Mouse (Mus musculus) hindbrain, embryonic 12.5 days (tissue): ENCODE measurements around the gene Pcolce. TPM values are rescaled to one million over a fixed set of nuclear protein-coding genes. Genes with fewer than 3 reads are reported as not detected.
"Not testable (repeated sequence)": the region's sequence is repeated elsewhere in the genome, so short reads cannot be mapped to it uniquely, and the experiment has no call there.

ENCODE experiments used
- ATAC-seq: fragments of 200-750 bp; cut with Nextera tagmentation; 2 replicates; pipeline ENCODE4 v1.8.0; 2017; ENCODE audit warnings: moderate TSS enrichment; ENCODE audit not compliant: low FRiP score
- H3K27ac ChIP-seq: fragments of 300-500 bp; sonication (generic); 2 replicates; pipeline ENCODE4 v1.5.1; 2016; ENCODE audit warnings: mild to moderate bottlenecking
- H3K27me3 ChIP-seq: fragments of 300-500 bp; sonication (generic); 2 replicates; pipeline ENCODE4 v1.6.1; 2016; ENCODE audit warnings: mild to moderate bottlenecking
- H3K36me3 ChIP-seq: fragments of 300-500 bp; sonication (generic); 2 replicates; pipeline ENCODE4 v1.6.1; 2016; ENCODE audit warnings: mild to moderate bottlenecking
- H3K4me1 ChIP-seq: fragments of 300-500 bp; sonication (generic); 2 replicates; pipeline ENCODE4 v1.6.1; 2016
- H3K4me2 ChIP-seq: fragments of 300-500 bp; sonication (generic); replicated peaks from 2 replicates; pipeline ENCODE4 v1.6.1; 2016; ENCODE audit warnings: mild to moderate bottlenecking
- H3K4me3 ChIP-seq: fragments of 300-500 bp; sonication (generic); 2 replicates; pipeline ENCODE4 v1.5.1; 2016; ENCODE audit warnings: mild to moderate bottlenecking
- H3K9ac ChIP-seq: fragments of 300-500 bp; sonication (generic); 2 replicates; pipeline ENCODE4 v1.6.1; 2016; ENCODE audit warnings: mild to moderate bottlenecking, moderate library complexity
- H3K9me3 ChIP-seq: fragments of 300-500 bp; sonication (generic); replicated peaks from 2 replicates; pipeline ENCODE4 v1.6.1; 2016; ENCODE audit warnings: mild to moderate bottlenecking
- WGBS: fragments of 180-500 bp; shearing (Covaris S2); methylation state at CpG from one replicate; pipeline ENCODE4 v1.1.7; 2016; 5-methylcytosine and 5-hydroxymethylcytosine counted together
- polyA plus RNA-seq: library from polyadenylated mRNA; unstranded; fragments of >200 nt; fragmentation: Nextera tagmentation; extraction: Ambion mirVana; gene quantifications from 2 replicates; pipeline ENCODE4 v1.2.1, GENCODE M21; 2016

Pcolce gene
- polyA plus RNA-seq, 1 experiment from 2014 or later = 66.6 TPM

DNA sequence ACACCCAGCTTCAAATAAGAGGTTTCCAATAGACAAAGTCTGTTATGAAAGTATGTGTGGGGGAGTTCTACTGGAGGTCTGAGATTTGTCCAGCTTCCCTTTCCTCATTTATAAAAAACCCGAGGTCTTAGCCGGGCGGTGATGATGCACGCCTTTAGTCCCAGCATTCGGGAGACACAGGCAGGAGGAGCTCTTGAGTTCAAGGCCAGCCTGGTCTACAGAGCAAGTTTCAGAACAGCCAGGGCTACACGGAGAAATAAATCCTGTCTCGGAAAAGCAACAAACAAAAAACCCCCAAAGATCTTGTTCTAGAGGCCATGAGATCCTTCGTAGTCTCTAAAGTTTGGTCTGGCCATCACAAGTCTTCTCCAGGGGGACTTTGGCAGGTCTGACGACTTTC lies 14.4 kb upstream of the Pcolce start:
- Histone ChIP-seq H3K36me3 (no peaks in the 10 kb centered on the region), H3K4me1 (peaks cover 38% of the 10 kb centered on the region), H3K27ac (peak overlapping the region; percentile 87), H3K27me3 (no peaks in the 10 kb centered on the region), H3K4me3 (peak overlapping the region; percentile 67), H3K9ac (peak overlapping the region; percentile 65), H3K9me3 (no peaks in the 10 kb centered on the region), H3K4me2 (peak overlapping the region; percentile 62)
- ATAC-seq = no peak
- WGBS = 7% methylated on average over 9 of the region's 9 CpGs

DNA sequence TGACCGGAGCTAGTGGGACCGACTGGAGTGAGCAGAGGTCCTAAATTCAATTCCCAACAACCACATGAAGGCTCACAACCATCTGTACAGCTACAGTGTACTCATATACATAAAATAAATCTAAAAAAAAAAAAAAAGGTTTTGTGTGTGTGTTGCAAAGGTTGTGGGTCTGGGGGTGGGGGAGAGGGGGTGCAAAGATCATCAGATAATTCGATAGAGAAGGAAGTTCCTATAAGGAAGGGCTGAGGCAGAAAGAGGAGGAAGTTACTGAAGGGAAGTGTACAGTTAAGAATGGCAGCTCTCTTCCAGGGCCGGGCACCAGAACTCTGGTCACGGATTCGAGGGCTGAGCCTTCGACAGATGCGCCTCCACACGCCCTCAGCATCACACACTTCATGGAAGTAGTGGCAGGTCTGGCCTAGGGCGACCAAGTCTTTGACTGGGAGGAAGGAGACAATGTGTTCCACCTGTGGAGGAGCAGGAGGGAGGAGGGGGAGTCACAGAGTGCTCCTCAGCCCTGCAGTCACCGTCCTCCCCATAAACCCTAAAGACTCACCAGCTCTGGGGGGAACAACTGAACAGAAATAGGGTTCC lies 10.4 kb upstream of the Pcolce start:
- no peak overlapping the region for H3K27ac ChIP-seq
- H3K36me3 ChIP-seq = no peaks in the 10 kb centered on the region
- no peaks in the 10 kb centered on the region for H3K27me3 ChIP-seq
- H3K9me3 ChIP-seq = no peaks in the 10 kb centered on the region
- WGBS = 82% methylated on average over 11 of the region's 11 CpGs
- H3K9ac ChIP-seq = no peak overlapping the region
- peaks cover 4% of the 10 kb centered on the region for H3K4me1 ChIP-seq
- ATAC-seq = no peak
- no peak overlapping the region for H3K4me3 ChIP-seq
- no peak overlapping the region for H3K4me2 ChIP-seq

DNA sequence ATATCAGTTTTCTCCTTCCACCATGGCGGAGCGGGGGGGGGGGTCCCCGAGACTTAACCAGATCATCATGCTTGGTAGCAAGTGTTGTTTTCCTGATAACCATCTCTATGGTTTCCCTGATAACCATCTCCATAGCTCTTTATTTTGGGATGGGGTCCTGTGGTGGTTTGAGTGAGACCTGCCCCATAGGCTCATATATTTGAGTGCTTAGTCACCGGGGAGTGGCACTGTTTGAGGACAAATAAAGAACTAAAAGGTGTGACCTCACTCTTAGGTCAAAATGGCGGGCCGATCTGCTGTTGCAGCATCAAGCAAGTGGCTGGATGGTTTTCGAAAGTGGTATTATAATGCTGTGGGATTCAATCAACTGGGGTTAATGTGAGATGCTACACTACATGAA lies 1.8 kb upstream of the Pcolce start:
- WGBS = 95% methylated on average over 7 of the region's 7 CpGs
- no peaks in the 10 kb centered on the region for H3K9me3 ChIP-seq
- H3K27me3 ChIP-seq = no peaks in the 10 kb centered on the region
- peaks cover 27% of the 10 kb centered on the region for H3K4me1 ChIP-seq
- H3K27ac ChIP-seq = no peak overlapping the region
- ATAC-seq = no peak
- H3K4me3 ChIP-seq = no peak overlapping the region
- no peak overlapping the region for H3K4me2 ChIP-seq
- H3K9ac ChIP-seq = no peak overlapping the region
- H3K36me3 ChIP-seq = no peaks in the 10 kb centered on the region

DNA sequence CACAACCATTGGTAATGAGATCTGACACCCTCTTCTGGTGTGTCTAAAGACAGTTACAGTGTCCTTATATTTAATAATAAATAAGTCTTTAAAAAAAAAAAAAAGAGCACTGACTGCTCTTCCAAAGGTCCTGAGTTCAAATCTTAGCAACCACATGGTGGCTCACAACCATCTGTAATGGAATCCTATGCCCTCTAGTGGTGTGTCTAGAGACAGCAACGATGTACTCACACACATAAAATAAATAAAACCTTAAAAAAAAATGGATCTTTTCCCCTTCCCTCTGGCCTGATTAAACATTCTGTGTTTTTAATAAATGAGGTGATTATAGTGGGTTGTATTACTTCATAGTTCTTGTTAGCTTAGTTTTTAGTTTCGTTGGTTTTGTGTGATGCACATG lies 1.3 kb upstream of the Pcolce start:
- not testable (repeated sequence) for ATAC-seq, H3K27me3 ChIP-seq, H3K36me3 ChIP-seq, H3K4me3 ChIP-seq, H3K9me3 ChIP-seq, H3K4me2 ChIP-seq, H3K9ac ChIP-seq, H3K27ac ChIP-seq
- H3K4me1 ChIP-seq = peaks cover 28% of the 10 kb centered on the region
- WGBS = 88% methylated on average over 2 of the region's 2 CpGs

DNA sequence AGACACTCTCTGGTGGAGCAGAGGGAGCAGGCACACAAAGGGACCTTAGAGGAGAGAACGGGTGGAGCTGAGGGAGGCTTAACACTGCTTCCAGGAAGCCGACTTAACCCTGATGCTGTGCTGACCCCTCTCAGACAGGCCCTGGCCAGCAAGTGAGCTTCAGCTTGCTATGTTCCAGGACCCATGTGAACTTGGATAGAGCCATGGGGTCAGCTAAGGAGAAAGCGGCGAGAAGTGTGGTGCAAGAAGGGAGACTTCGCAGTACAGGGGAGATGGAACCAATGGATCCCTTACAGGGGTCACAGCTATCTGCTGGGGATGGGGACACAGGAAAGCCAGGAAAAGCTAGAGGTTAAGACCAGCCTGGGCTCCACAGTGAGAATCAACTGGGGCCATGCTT lies 508 bp downstream of the Pcolce start:
- H3K4me1 ChIP-seq = peaks cover 38% of the 10 kb centered on the region
- H3K4me2 ChIP-seq = no peak overlapping the region
- no peak overlapping the region; the same call in 1 of the 2 replicates for H3K9ac ChIP-seq
- no peaks in the 10 kb centered on the region for H3K9me3 ChIP-seq
- no peaks in the 10 kb centered on the region for H3K36me3 ChIP-seq
- WGBS = 60% methylated on average over 5 of the region's 5 CpGs
- ATAC-seq = no peak
- H3K27me3 ChIP-seq = peaks cover 10% of the 10 kb centered on the region
- no peak overlapping the region for H3K4me3 ChIP-seq
- H3K27ac ChIP-seq = no peak overlapping the region

DNA sequence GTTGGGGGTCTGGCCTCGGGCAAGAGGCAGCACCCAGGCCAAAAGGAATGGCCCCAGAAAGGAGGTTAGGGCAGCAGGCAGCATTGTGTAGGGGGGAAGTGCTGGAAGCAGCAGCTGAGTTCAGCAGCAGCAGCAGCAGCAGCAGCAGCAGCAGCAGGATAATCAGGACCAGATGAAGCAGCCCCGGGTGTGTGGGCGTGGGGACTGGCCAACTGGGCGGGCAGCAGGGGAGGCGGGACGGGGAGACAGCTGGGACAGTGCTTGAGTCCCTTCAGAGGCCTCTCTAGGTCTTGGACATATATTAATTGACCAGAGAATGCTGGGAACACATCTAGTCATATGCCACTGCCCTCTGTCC lies 2.4 kb downstream of the Pcolce start:
- peaks cover 42% of the 10 kb centered on the region for H3K4me1 ChIP-seq
- 0 out of 2 replicates have a peak overlapping the region, but pooled peaks have one; percentile 23 for H3K9ac ChIP-seq
- 17% methylated on average over 6 of the region's 6 CpGs for WGBS
- H3K27me3 ChIP-seq = peaks cover 23% of the 10 kb centered on the region
- H3K4me3 ChIP-seq = peak overlapping the region; percentile 18; the same call in 1 of the 2 replicates
- no peaks in the 10 kb centered on the region for H3K9me3 ChIP-seq
- H3K36me3 ChIP-seq = no peaks in the 10 kb centered on the region
- ATAC-seq = peak; percentile 35
- peak overlapping the region; percentile 38 for H3K4me2 ChIP-seq
- peak overlapping the region; percentile 86 for H3K27ac ChIP-seq

DNA sequence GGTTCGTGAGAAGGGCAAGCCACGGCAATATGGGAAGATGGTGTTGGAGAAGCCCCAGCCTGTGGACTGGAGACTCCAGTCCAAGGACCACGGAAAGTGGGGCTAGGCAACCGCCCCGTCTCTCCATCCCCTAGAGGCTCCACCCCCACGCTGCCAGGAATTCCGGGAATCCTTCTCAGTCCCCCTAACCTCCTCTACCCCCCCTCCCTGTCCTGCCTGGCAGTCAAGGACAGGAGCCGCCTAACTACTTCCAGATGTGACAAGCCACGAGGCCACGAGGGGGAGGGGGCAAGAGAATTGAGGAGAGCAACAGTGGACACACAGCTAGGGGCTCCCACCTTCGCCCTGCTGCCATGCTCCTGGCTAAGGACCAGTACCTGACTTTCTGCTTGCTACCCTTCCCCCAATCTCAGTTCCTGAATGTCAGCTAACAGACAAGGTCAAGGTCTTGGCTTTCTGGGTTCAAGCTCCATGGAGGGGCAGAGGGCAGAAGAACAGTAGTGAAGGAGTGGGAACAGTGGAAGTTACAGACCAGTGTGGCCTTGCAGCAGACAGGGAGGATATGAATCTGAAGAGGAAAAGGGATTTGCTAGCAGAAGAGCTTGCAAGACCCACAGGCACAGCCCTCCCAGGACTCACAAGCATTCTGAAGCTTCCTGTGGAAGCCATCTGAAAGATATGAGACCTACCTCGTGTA lies 2.9 kb downstream of the Pcolce start:
- Histone ChIP-seq H3K27me3 (peaks cover 23% of the 10 kb centered on the region), H3K36me3 (no peaks in the 10 kb centered on the region), H3K9ac (peak overlapping the region; percentile 23; the same call in 1 of the 2 replicates), H3K9me3 (no peaks in the 10 kb centered on the region), H3K4me1 (peaks cover 42% of the 10 kb centered on the region), H3K27ac (peak overlapping the region; percentile 86), H3K4me2 (peak overlapping the region; percentile 38), H3K4me3 (peak overlapping the region; percentile 18; the same call in 1 of the 2 replicates)
- ATAC-seq = no peak
- WGBS = 12% methylated on average over 12 of the region's 12 CpGs

DNA sequence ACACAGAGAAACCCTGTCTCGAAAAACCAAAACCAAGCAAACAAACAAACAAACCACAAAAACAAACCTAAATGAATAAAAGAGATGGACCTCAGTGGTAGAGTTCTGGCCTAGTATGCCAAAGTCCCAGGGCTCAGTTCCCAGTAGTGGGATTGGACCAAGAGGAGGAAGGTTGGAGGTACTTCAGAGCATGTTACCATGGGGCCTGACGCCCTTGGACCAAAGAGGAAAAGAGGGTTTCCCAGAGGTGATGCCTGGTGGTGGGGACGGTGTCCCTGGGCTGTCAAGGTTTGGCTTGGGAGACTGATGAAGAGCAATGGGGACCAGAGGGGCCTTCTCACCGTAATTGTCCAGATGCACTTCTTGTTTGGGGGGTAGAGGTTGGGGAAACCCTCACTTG lies 3.5 kb downstream of the Pcolce start:
- Histone ChIP-seq H3K4me1 (peaks cover 42% of the 10 kb centered on the region), H3K9me3 (no peaks in the 10 kb centered on the region), H3K4me3 (peak overlapping the region; percentile 18; the same call in 1 of the 2 replicates), H3K27ac (peak overlapping the region; percentile 86; the same call in 1 of the 2 replicates), H3K4me2 (peak overlapping the region; percentile 38), H3K9ac (peak overlapping the region; percentile 1; the same call in 1 of the 2 replicates), H3K27me3 (peaks cover 23% of the 10 kb centered on the region), H3K36me3 (no peaks in the 10 kb centered on the region)
- no peak for ATAC-seq
- 60% methylated on average over 4 of the region's 4 CpGs for WGBS

DNA sequence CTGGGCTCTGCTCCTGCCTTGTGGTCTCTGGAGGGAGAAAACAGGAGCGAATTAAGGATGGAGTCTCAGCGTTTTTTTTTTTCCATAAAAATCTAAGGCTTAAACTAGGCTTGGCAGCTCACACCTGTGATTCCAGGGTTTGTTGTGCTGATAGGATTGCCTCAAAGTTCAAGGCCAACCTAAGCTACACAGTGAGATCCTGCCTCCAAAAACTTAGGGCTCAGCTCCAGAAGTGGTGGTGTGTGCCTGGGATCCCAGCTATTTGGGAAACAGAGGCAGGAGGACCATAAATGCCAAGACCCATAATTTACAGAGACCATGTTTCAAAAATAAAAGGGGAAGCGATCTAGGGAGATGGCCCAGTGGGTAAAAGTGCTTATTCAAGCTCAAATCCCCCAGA lies 4.3 kb downstream of the Pcolce start:
- peaks cover 42% of the 10 kb centered on the region for H3K4me1 ChIP-seq
- H3K4me3 ChIP-seq = no peak overlapping the region
- ATAC-seq = no peak
- peak overlapping the region; percentile 41; the same call in 1 of the 2 replicates for H3K4me2 ChIP-seq
- H3K27ac ChIP-seq = no peak overlapping the region
- H3K9me3 ChIP-seq = no peaks in the 10 kb centered on the region
- H3K27me3 ChIP-seq = peaks cover 23% of the 10 kb centered on the region
- H3K36me3 ChIP-seq = no peaks in the 10 kb centered on the region
- H3K9ac ChIP-seq = no peak overlapping the region
- 62% methylated on average over 3 of the region's 3 CpGs for WGBS

DNA sequence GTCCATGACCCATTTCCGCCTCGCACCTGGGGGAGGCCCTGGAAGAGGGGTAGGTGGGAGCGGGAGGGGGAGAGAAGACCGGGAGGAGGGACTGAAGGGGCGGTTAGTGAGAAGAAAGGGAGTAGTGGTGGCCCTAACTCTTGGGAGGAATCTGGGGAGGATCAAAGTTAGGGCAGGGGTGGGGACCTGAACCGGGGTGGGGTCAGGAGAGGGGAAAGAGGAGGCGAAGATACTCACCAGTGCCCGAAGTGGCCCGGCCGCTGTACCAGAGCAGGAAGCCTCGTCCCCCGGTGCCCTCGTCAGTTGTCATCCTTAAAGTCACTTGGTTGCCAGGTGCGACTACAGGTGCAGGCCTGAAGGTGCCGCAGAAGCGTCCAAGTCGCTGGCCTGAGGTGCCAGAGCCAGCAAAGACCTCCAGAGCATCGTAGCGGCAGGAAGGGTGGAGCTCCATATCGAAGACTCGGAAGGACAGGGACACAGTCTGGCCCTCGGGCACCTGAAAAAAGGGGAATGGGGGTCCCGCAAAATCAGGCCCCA lies 4.9 kb downstream of the Pcolce start:
- peaks cover 23% of the 10 kb centered on the region for H3K27me3 ChIP-seq
- no peaks in the 10 kb centered on the region for H3K36me3 ChIP-seq
- H3K4me3 ChIP-seq = peak overlapping the region; percentile 13
- peak overlapping the region; percentile 49 for H3K9ac ChIP-seq
- peak overlapping the region; percentile 41 for H3K4me2 ChIP-seq
- H3K4me1 ChIP-seq = peaks cover 42% of the 10 kb centered on the region
- 15% methylated on average over 23 of the region's 23 CpGs for WGBS
- H3K9me3 ChIP-seq = no peaks in the 10 kb centered on the region
- no peak overlapping the region for H3K27ac ChIP-seq
- no peak for ATAC-seq

DNA sequence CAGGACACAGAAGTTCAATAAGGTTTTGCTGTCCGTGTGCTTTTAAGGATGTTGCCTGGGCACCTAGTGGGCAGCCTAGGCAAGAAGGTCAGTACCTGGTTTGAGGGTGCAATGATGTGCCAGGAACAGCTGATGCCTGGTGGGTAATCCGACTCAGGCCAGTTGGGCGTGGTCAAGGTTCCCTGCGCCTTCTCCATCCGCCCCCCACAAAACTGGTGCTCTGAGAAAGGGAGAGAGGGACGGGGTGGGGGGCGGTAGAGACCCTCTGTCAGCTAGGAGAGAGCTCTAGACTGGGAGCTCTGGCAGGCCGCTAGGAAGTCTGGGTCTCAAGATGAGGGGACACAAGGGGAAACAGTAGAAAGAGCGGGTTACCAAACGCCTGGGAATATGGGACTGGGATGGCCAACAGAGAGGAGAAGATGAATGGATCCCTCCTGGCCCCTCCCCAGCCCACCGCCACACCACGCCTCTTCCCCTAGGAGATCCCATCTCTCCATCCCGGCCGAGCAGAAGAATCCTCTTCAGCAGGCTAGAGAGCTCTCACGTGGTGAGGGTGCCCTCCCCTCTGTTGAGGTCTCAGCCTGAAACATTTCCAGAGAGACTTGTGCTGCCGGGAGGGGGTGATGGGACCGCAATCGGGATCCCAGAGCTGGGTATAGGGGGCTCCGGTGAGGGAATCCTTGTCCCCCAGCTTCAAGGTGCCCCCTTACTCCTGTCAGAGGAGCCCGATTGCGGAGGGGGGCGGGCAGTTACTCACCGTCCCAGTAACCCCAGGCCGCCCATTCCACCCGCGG lies 5.5 kb downstream of the Pcolce start:
- 0 out of 2 replicates have a peak, but pooled peaks have one; percentile 9 for ATAC-seq
- 16% methylated on average over 26 of the region's 26 CpGs for WGBS

DNA sequence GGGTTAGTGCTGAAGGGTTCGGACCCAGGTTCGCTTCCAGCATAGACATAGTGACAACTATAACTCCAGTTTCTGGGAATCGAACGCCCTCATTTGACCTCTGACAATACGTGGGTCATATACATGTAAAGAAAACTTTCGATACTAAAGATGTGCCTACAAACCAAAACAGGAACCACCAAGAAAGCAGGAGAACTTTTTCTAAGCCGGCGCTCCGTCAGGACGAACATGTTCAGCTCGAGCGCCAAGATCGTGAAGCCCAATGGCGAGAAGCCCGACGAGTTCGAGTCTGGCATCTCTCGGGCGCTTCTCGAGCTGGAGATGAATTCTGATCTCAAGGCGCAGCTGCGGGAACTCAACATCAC lies 12.2 kb downstream of the Pcolce start:
- ATAC-seq = no peak
- peak overlapping the region; percentile 70 for H3K4me3 ChIP-seq
- 0 out of 2 replicates have a peak overlapping the region, but pooled peaks have one; percentile 12 for H3K27ac ChIP-seq
- peaks cover 8% of the 10 kb centered on the region; the same call in 1 of the 2 replicates for H3K36me3 ChIP-seq
- H3K9ac ChIP-seq = peak overlapping the region; percentile 87
- no peaks in the 10 kb centered on the region for H3K9me3 ChIP-seq
- H3K27me3 ChIP-seq = no peaks in the 10 kb centered on the region
- WGBS = under 1% methylated on average over 22 of the region's 22 CpGs
- peaks cover 29% of the 10 kb centered on the region for H3K4me1 ChIP-seq
- H3K4me2 ChIP-seq = peak overlapping the region; percentile 94

More for the DNA sequence above, 5.5 kb downstream of the Pcolce start:
- Histone ChIP-seq H3K9ac (peak overlapping the region; percentile 49), H3K4me1 (peaks cover 43% of the 10 kb centered on the region), H3K27ac (no peak overlapping the region), H3K4me3 (peak overlapping the region; percentile 13), H3K27me3 (peaks cover 23% of the 10 kb centered on the region), H3K36me3 (no peaks in the 10 kb centered on the region), H3K9me3 (no peaks in the 10 kb centered on the region), H3K4me2 (peak overlapping the region; percentile 41)
